Mouse (Mus musculus) liver, embryonic 11.5 days (tissue): ENCODE data around the gene Slc5a12. TPM values are rescaled to one million over a fixed set of nuclear protein-coding genes. Genes with fewer than 3 reads are reported as not detected.

ENCODE experiments used
- ATAC-seq: fragments of 200-750 bp; cut with Nextera tagmentation; replicated peaks from 2 replicates; pipeline ENCODE4 v1.8.0; 2017; ENCODE audit warnings: moderate number of reproducible peaks, mild to moderate bottlenecking, moderate TSS enrichment, moderate library complexity; ENCODE audit not compliant: low FRiP score
- DNase-seq: peaks from one replicate; pipeline ENCODE4 v3.0.0-alpha.2; 2017; ENCODE audit warnings: low spot score
- H3K27ac ChIP-seq: fragments of 300-500 bp; sonication (generic); 2 replicates; pipeline ENCODE4 v1.5.1; 2014; ENCODE audit warnings: mild to moderate bottlenecking, low read depth, low read length, control low read depth
- H3K27me3 ChIP-seq: fragments of 300-500 bp; sonication (generic); replicated peaks from 2 replicates; pipeline ENCODE4 v1.6.1; 2014; ENCODE audit warnings: low read length, mixed read lengths; ENCODE audit not compliant: control insufficient read depth, insufficient read depth
- H3K36me3 ChIP-seq: fragments of 300-500 bp; sonication (generic); 2 replicates; pipeline ENCODE4 v1.6.1; 2014; ENCODE audit warnings: mild to moderate bottlenecking, low read length, moderate library complexity, mixed read lengths; ENCODE audit not compliant: control insufficient read depth, insufficient read depth
- H3K4me1 ChIP-seq: fragments of 300-500 bp; sonication (generic); replicated peaks from 2 replicates; pipeline ENCODE4 v1.6.1; 2014; ENCODE audit warnings: low read length, mixed read lengths; ENCODE audit not compliant: control insufficient read depth, insufficient read depth
- H3K4me2 ChIP-seq: fragments of 300-500 bp; sonication (generic); 2 replicates; pipeline ENCODE4 v1.6.1; 2014; ENCODE audit warnings: mild to moderate bottlenecking, control low read depth, moderate library complexity
- H3K4me3 ChIP-seq: fragments of 300-500 bp; sonication (generic); 2 replicates; pipeline ENCODE4 v1.5.1; 2014; ENCODE audit warnings: low read depth, low read length, control low read depth
- H3K9ac ChIP-seq: fragments of 300-500 bp; sonication (generic); 2 replicates; pipeline ENCODE4 v1.6.1; 2014; ENCODE audit warnings: low read depth, low read length, control low read depth
- H3K9me3 ChIP-seq: fragments of 300-500 bp; sonication (generic); 2 replicates; pipeline ENCODE4 v1.6.1; 2016; ENCODE audit warnings: low read length, inconsistent platforms, mixed read lengths; ENCODE audit not compliant: control insufficient read depth
- WGBS: fragments of 180-500 bp; shearing (Covaris S2); extraction: QIAGEN DNeasy Blood & Tissue Kit; methylation state at CpG from one replicate; pipeline ENCODE4 v1.1.7; 2014; 5-methylcytosine and 5-hydroxymethylcytosine counted together
- polyA plus RNA-seq: library from polyadenylated mRNA; unstranded; fragments of >200 nt; fragmentation: Nextera tagmentation; extraction: Ambion mirVana; gene quantifications from 2 replicates; pipeline ENCODE4 v1.2.1, GENCODE M21; 2014

Slc5a12 gene
- polyA plus RNA-seq, 1 experiment from 2014 or later, result not detected

DNA sequence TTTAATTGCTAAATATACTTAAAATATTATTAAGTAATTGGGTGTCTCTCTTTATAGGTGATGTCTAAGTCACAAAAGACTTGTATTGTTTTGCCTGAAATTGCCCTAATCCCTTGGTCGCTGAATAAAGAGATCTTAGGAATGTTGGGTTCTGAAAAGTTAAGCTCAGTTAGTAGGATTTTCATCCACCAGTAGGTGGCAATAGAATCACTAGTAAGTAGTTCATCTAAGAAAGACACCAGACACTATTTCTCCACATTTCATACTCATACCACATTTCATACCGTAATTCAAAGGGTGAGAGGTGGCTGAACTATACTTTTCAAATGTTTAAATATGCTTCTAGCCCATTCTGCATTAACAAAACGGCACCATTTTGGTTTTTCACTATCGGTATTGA lies 66.2 kb downstream of the Slc5a12 start:
- Histone ChIP-seq H3K27ac (no peak overlapping the region), H3K9me3 (no peaks in the 10 kb centered on the region), H3K36me3 (no peaks in the 10 kb centered on the region), H3K4me1 (no peaks in the 10 kb centered on the region), H3K9ac (no peak overlapping the region), H3K4me2 (no peak overlapping the region), H3K4me3 (no peak overlapping the region), H3K27me3 (no peaks in the 10 kb centered on the region)
- DNase-seq, result no peak
- WGBS, result 46% methylated on average over 4 of the region's 4 CpGs
- ATAC-seq, result no peak

DNA sequence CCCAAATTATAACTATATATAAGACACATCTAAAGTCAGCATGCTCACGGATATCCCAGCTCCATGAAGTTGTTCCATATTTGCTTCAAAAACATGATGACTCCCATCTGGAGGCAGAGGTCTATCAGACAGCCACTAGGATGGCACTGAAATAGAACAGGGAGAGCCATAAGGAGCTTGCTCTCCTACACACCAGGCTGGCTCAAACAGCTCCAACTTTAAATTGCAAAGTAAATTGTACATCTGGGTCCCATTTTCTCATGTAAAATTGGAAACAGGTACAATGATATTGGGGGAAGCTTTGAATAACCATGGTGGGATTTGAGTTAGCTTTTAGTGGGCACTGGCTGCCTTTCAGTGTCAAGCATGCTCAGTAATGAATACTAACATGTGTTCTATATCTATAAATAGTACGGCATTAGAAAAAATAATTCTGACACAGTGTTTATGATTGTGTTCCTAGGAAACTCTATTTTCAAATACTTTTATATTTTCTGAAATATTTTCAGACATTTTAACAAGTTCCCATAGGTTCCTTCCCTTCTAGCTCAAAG lies 74.0 kb downstream of the Slc5a12 start:
- DNase-seq (no peak), ATAC-seq (no peak)
- Histone ChIP-seq H3K9me3 (no peaks in the 10 kb centered on the region), H3K4me3 (no peak overlapping the region), H3K27ac (no peak overlapping the region), H3K4me1 (no peaks in the 10 kb centered on the region), H3K36me3 (no peaks in the 10 kb centered on the region), H3K4me2 (no peak overlapping the region), H3K9ac (no peak overlapping the region), H3K27me3 (no peaks in the 10 kb centered on the region)
- 81% methylated on average over 2 of the region's 2 CpGs for WGBS

Other genes starting within 250 kb of the Slc5a12 start
- 2.1 and 2.2 TPM in 2 replicates for gene Fibin, start 234.1 kb upstream of the Slc5a12 start, polyA plus RNA-seq
- not detected in 2 replicates for gene Muc15, start 124.0 kb downstream of the Slc5a12 start, polyA plus RNA-seq